Mouse (Mus musculus) CD4-positive, CD25-positive, alpha-beta regulatory T cell, adult 4 months (primary cell): Measurements from ENCODE around the gene Gtsf1l. TPM values are rescaled to one million over a fixed set of nuclear protein-coding genes. Genes with fewer than 3 reads are reported as not detected.
"Not testable (repeated sequence)": the region's sequence is repeated elsewhere in the genome, so short reads cannot be mapped to it uniquely, and the experiment has no call there.

Source experiments
- ATAC-seq: one replicate; pipeline ENCODE4 v1.8.0; 2017
- polyA plus RNA-seq, 2 experiments: library from polyadenylated mRNA; unstranded; fragments of 100-300 nt; shearing (Covaris generic); gene quantifications; one replicate each; pipeline ENCODE4 v1.2.1; 2017

Gtsf1l gene
- polyA plus RNA-seq, 2 experiments from 2014 or later = not detected

DNA sequence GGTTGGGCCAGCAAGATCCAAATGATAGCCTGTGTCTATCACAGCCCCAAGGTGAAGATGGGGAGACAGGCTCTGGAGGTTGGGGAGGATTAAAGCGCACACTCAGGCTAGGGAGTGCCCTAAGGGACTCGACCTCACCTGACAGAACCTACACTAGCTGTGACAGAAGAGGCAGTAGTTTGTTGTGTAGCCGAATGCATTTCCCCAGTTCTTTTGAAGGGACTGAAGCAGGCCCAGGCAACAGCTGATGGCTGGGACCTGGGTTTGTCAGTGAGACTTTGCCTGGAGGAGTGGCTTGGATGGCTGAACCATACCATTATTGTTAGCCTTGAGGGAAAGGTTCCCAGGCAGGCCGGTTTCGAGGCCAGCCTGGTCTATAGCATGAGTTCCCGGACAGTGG, 2.6 kb downstream of the Gtsf1l start:
- no peak for ATAC-seq

DNA sequence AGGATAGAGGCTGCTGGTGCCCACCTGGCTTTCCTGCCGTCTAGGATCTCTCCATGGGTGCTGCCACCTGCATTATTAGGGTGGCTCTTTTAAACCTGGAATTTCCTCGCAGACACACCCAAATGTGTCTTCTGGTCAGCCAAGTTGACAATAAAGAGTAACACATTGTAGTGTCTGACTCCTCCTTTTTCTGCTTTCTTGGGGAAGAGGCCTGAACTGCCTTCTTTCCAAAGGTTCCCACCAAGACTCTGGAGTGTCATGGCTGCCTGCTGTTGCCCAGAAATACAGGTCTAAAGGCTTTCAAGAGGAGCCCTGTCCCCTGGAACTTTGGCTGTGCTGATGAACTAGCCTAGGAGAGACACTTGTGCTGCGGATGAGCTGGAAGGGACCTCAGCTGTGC, 3.1 kb downstream of the Gtsf1l start:
- ATAC-seq = no peak

DNA sequence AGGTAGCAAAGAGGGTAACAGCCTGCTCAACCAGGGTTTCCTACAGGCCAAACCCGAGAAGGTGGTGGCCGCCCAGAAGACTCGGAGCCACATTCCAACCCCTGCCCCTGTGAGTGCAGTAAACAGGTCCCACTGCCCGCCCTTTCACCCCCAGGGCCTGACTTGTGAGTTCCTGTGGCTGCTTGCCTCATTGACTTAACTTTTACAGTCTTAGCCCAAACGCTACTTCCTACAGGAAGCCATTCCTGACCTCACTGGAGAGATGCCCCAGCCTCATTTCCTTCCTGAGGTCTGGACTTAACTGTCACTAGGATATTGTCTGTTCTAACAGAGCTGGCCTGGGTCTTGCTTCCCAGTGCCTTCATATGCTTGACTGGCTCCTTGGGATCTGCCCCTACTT, 5.1 kb downstream of the Gtsf1l start:
- no peak for ATAC-seq

DNA sequence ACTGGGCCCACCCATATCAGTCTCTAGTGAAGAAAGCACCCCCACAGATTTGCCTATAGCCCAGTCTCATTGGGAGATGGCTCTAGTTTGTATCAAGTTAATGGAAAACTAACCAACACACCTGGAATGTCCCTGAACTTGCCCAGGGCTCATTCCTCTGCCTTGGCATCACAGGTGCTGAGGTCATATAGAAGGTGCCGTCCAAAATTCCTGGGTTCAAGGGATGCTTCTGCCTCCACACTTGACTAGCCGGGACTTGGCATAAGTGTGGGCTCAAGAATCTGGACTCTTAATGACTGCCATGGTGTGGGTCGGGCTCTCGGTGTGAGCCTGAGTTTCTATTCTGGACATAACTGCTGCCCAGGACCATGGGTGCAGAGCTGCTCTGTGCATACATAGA, 8.6 kb downstream of the Gtsf1l start:
- ATAC-seq = no peak

DNA sequence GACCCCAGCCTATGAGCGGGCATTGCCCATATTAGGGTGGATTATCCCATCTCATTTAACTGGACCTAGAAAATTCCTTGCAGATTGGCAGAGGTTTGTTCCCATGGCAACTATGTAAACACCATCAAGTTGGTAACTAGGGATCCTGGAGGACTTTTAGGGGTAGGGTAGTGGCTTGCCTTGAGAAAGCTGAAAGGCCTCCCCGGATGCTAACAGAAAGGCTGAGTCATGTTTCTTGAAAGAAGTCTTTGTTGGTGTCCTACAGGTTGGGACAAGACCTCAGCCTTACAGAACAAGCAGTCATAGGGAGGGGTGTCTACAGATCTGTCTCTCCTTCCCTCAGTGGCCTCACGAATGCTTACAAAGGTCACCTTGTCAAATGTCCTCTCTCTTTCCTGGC, 12.4 kb downstream of the Gtsf1l start:
- ATAC-seq = no peak

DNA sequence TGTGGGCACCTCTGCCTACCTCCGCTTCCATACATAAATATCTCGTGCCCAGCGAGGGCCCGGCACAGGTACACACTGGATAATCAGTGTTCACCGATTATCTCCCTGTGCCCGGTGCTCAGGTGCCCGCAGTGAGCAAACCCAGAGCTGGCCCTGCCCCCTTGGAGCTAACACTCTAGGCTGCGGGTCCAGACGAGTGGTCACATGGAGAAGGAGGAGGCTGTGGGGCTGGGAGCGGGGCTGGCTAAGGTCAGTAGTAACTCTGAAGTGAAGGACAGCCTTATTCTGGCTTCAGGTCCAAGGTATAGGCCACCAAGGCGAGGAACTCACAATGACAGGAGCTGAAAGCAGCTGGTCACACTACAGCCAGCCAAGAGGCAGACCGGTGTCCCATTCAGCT, 12.8 kb downstream of the Gtsf1l start:
- no peak for ATAC-seq

DNA sequence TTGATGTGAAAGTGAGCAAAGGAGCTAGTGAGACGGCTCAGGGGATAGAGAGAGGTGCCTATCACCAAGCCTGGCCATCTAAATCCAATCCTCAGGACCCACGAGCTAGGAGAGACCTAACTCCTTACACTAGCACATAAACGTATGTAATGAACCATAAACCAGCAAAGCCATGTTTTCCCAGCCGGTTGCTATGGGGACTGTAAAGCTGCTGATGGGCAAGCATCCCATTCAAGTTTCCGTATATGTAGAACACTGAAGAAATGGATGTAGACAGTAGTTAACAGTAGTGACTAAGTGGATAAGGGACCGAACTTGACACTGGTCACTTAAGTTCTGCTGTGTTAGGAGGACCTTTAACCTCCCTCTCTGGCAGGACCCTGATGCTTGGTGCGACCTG, 13.6 kb downstream of the Gtsf1l start:
- no peak for ATAC-seq

DNA sequence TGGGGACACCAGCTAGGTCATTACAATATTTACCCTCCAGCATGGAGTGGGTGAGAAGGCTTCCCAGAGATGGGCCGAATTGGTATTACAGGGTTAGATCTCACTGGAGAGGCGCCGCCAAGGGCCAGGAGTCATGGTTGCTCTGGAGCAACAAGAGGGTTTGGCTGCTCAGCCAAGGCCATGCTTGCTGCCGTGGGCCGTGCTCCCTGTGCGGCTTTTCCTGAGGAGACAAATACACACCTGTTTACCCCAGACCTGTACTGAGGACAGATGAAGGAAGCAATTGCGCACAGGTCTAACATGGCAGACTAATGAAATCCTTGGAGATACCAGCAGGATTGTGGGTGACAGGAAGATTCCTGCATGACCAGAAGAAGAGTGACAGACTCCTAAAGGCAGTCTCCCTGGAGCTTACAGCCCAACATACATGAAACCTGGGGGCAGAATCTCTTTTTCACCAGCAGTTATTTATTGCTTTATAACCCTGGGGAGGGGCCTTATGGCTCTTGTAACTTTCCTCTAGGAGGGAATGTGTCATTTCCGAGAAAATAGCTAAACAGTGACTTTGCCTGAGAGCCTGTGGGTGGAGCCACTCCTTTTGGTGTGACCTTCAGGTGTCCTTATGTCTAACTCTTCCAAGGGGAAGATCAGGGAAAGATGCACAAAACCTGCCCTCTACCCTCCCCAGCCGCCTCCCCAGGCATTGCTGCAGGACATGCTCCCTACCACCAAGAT, 14.5 kb downstream of the Gtsf1l start:
- no peak for ATAC-seq

DNA sequence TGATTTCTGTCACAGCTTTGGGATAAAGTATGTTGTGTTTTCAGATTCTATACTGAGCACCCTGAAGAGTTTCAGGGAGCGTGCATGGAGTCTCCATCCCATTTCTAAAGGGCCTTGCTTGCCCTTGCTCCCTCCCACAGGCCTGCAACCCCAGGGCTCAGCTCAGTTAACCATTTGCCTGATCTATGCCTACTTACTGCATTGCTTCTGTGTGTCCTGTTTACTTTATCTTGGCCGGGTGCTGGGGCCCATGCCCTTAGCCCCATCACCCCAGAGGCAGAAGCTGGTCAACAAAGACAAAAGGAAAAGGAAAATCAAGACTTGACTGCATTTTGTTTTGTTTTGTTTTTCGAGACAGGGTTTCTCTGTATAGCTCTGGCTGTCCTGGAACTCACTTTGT, 16.1 kb downstream of the Gtsf1l start:
- ATAC-seq = no peak

DNA sequence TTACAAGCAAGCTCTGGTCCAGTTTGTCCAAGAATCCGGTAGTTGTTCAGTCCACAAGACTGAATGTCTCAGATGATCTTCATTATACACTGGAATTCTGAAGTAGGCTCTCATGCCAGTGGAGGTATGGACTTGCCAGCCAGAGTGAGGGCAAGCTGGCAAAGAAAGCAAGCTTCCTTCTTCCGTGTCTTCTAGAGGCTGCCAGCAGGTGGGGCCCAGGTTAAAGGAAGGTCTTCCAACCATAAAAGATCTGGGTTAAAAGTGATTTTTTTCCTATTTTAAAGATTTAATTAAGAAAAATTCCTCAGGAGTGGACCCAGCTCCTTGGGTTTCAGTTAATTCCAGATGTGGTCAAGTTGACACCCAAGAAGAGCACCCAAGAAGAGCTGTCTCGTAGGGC, 17.4 kb downstream of the Gtsf1l start:
- ATAC-seq = no peak

DNA sequence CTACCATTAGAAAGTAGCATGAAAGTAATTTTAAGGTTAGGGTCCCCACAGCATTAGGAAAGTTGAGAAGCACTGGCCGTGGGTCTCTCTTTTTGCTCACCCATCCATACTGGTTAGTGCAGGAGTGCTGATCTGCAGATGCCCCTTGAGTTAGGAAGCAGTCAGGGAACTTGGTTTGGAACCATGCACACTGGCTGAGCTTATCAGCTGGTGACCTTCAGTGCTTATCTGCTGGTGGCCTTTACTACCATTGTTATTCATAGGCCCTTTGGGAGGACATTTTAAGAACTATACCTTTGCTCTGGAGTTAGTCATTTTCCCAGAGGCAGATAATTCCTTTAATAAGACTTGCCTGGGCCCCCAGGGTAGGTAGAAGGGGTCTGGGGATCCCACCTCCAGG, 20.4 kb downstream of the Gtsf1l start:
- ATAC-seq = no peak

DNA sequence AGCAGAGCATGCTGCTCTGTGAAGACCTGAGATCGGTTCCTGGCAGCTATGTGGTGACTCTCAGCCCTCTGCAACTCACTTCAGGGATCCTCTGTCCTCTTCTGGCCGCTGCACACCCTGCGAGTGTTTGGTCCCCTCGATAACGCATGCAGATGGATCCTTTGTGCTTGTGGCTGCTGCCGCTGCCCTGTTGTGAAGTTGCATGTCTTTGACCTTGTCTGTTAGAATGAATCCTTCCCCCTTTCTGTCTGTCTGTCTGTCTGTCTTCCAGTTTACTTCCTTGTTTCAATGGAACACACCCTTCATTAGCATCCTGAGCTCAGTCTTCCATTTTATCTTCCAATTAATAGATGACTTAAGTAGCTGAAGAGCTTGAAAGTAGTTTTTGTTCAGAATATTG, 21.3 kb downstream of the Gtsf1l start:
- no peak for ATAC-seq

DNA sequence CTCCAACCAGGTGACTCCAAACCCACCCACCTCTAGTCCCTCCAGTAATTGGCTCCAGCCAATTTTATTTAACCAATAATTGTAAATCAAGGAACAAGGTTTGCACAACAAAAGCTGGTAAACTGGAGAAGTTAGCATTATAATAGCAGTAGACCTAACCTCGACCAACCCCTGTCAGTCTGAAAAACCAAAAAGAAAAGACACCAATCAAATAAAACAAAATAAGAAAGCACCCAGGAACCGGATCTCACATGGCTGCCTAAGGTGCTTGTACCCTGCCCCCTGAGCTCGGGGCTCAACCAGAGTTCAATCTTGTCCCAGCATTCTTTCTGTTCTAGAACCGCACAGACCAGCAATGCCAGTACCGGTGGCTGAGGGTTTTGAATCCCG, 25.5 kb downstream of the Gtsf1l start:
- no peak for ATAC-seq

DNA sequence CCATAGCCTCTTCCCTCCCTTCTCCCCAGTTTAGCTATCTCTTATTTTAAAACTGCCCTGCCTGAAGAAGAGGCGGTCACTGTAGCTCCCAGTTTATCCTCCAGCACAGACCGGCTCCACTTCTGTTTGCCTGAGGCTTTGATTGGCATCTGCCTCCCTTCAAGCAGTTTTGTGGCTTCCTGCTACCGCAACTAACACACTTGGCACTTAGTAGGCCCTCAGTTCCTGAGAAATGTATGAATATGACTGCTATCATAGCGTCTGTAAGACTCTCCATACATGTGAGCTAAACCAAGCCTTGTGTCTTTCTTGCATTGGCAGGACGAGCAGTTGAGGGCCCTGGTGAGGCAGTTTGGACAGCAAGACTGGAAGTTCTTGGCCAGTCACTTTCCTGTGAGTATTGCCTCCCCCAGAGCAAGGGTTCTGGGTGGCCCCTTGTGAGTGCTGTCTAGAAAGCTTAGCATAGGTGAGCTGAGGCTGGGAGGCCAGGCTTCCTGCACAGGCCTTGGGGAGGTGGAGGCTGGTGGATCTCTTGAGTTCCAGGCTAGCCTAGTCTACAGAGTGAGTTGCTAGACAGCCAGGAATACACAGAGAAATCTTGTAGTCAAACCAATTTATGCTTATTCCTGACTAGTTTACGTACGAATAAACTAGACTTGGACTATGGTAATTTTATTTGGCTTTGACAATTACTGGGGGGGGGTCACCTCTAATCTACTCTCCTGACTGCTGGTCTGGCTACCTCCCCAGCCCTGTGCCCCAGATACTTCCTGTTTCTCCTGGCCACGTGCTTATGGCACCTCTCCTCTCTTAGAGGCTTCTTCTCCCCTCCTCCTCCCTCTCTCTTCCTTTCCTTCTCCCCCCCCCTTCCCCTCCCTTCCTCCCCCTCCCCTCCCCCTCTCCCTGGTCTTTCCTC, 26.2 kb downstream of the Gtsf1l start:
- ATAC-seq = no peak

DNA sequence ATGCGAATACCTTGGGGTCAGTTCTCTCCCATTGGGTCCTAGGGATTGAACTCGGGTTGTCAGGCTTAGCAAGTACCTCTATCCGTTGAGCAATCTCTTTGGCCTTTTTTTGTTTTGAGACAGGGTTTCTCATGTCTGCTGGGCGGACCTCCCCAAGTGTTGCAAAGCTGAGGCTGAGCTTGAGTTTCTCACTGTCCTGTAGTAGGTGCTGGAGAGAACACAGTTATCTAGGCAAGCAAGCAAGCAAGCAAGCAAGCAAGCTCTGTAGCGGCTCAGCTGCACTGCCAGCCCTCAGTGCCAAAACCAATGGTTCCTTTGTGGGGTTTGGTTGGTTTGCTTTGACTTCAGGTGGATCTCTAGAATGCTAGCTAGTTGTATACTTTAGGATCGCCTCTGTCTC, 27.0 kb downstream of the Gtsf1l start:
- no peak for ATAC-seq

DNA sequence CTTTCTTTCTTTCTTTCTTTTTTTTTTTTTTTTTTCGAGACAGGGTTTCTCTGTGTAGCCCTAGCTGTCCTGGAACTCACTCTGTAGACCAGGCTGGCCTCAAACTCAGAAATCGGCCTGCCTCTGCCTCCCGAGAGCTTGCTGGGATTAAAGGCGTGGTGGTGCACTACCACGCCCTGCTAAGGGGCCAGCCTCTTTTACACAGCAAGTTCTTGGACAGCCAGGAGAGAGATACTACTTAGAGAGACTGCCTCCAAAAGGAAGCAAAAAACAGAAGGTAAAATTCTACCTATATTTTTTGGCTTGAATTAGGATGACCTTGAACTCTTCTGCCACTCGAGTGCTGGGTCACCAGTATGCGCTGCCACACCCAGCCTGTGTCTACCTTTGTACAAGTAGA, 28.7 kb downstream of the Gtsf1l start:
- ATAC-seq = not testable (repeated sequence)

DNA sequence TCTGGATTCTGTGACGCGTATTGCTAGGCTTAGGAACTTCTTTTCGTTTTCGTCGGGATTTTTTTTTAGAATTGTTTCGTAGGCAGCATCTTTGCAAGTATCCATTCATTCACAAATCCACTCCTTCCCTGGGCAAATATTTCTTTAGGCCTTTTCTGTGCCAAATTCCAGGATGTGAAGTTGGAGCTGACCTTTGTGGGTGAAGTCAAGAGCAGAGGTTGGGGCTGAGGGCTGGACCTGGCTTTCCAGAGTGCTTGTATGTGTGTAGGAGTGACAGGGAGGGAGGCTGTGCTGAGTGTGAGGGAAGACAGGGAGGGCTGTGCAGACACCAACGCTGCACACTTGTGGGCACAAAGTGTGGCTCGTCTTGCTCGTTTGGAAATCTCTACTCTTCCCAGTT, 31.1 kb downstream of the Gtsf1l start:
- no peak for ATAC-seq

DNA sequence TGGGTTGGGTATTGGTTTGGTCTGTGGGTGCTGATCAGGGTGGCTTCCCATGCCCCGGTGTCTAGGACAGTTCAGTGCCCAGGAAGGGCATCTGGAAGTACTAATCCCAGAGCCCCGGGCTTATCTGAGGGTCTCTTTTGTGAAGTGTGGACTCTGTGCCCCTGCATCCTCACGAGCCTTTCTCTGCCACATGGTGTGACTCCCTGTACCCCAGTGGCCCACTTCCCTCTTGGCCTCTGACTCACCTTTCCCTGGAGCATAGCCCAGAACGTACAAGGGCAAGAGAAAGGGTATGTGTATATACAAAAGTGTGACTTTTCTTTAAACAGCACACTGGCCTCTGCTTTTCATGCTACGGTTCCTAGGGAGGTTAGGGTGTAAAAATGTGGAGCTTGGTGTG, 31.9 kb downstream of the Gtsf1l start:
- no peak for ATAC-seq

DNA sequence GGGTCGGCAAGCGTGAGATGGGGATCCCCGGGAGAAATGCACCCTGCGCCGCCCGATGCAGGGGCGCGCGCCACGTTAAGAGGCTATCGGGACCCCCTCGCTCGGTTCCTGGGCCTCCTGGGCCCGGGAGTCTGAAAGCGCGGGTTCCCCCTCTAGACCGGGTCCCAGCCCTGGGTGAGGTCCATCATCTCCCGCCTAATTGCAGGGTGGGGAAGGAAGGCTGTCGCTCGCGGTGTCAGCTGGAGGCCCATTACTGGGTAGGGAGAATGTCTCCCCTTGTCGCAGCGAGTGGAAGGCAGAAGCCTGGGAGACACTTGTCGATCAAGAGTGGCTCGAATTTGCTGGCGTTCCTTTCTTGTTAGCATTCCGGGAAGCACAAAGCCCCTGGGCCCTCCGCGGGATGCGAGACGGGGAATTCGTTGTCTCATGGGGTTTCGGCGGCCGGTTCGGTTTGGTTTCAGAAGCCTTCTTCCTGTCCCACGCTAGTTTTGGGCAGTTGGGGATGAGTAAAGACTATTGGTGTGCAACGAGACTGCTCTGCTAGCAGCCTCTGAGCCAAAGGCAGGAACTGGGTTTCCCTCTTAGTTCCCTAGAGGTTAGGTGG, 32.7 kb downstream of the Gtsf1l start:
- ATAC-seq = no peak

DNA sequence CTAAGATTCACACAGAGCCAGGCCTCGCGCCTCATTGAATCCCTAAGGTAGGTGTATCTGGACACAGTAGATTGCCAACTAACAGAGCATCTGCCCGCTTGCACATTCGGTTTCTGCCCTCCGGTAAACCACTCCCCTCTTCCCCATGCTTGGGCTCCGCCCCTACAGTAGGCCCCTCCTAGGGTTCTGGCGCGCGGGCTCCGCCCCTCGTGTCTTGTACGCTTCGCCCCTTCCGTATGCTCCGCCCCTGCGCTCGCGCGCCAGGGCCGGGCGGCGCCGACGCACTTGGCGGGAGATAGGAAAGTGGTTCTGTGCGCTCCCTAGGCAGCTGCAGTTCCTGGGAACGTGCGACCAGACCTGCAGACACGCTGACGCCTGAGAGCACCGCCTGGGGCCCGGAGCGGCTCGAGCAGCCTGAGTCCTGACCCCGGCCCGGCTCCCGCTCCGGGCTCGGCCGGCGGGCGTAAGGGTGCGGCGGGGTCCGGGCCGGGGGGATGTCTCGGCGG, 33.3 kb downstream of the Gtsf1l start, which contains the start of gene Mybl2:
Gene Mybl2, plus strand, starts transcription at position 353 of the 506 bp plus-strand sequence.
- peak; percentile 100 for ATAC-seq

DNA sequence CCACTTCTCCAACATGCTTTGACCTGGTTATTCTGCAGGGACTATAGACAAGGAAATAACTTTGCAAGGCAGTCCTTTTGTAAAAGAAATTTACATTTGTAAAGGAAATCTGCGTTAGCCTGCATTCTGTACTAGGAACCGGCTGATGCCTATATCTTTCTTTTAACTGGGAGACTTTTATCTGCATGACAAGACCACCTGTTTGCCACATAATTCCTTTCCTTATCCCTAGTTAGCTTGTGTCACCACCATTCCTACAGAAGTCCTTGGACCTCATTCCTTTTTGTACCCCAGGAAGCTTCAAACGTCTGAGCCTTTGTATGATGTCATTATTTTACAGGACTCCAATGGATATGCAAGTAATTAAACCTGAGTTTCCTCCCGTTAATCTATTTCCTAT, 34.8 kb downstream of the Gtsf1l start:
- no peak for ATAC-seq

DNA sequence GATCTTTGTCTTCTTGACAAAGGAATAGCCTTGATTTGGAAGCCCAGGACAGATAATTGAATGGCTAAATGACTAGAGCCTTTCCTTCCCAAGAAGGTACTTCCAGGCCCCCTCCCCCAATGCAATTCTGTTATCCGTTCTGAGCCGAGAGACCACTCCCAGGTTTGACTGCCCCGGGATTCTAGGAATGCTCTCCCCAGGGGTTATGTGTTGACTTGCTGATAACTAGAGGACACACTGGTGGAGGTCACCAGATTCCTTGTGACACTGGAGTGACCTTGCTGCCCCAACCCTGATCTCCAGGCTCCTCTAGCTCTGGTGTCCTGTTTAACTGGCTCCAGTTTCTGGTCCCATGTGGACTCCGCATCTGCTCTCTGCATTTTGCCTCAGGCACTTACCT, 35.6 kb downstream of the Gtsf1l start:
- no peak for ATAC-seq

DNA sequence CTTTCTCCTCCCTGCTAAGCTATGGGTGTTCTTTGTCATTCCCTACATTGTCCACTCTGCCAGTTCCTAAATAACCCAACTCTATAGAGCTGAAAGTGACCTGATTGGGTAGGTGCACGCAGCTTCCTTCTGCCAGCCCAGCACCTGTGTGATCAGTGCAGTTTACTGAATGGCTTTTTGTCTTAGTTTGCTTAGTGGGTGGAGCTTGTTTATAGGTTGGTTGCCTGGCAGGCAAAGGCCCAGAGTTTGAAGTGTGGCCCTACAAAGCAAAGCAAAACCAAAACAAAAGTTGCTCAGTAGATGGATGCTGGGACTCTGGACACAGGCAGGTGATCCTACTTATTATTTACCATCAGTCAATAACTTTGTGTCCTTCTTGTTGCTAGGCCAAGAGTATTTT, 36.0 kb downstream of the Gtsf1l start:
- no peak for ATAC-seq

DNA sequence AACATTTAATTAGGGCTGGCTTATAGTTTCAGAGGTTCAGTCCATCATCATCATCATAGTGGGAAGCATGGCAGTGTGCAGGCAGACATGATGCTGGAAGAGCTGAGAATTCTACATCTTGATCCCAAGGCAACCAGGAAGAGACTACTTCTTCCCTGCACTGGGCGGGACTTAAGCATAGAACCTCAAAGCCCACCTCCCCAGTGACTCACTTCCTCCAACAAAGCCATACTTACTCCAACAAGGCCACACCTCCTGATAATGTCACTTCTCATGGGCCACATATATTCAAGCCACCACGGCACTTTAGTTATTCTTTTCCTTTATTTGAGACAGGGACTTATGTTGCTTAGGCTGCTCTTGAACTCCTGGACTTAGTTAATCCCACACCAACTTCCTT, 38.5 kb downstream of the Gtsf1l start:
- ATAC-seq = no peak
